Mouse (Mus musculus) layer of hippocampus, postnatal 36 days (tissue): ENCODE measurements around the gene Sema3d. TPM values are rescaled to one million over a fixed set of nuclear protein-coding genes. Genes with fewer than 3 reads are reported as not detected.

Source experiments
- DNase-seq, 2 experiments: peaks; one replicate each; pipeline ENCODE4 v3.0.0; 2022
- total RNA-seq, 2 experiments: library from RNA; stranded (reverse); gene quantifications; 2 replicates each; pipeline ENCODE4 v1.2.3; 2021

Gene Sema3d
- total RNA-seq, 2 experiments from 2014 or later = 4.2 to 5.5 TPM

DNA sequence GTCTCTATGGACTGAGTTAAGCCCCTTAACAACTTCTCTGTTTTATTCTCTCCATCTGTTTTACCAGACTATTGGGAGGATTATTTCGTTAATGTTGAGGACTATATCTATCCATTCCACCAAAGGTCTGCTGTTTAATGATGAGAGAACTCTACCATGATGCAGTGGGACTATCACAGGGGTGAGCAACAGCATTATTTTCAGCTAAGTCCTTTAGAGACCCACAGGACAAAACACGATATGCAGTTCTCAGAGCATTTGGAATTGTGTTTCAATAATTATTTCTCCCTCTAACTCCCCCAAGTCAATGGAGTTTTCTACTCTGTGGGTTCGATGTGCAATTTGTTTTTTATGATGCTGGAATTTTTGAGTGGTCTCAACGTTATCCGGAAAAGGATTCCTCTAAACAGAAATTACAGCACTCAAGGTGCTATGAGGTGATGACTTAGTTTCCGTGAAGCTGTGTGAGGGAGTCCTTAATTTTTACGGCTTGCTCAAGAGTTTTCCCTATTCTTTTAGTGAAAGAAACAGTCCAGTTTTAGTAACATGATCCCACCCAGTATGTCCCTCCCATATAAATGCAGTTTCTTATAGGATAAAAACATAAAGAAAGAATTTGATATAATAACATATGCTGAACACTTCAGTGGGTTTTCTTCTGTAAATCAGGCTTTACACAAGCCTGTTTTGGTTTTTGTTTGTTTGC is 254.7 kb downstream of the Sema3d start:
- DNase-seq = no peak
